Mouse (Mus musculus) stomach, postnatal 0 days (tissue): ENCODE results near the gene Adamts12. TPM values are rescaled to one million over a fixed set of nuclear protein-coding genes. Genes with fewer than 3 reads are reported as not detected.

ENCODE experiments used
- ATAC-seq: fragments of 200-750 bp; cut with Nextera tagmentation; 2 replicates; pipeline ENCODE4 v1.8.0; 2017; ENCODE audit not compliant: low FRiP score, low TSS enrichment
- DNase-seq: peaks from one replicate; pipeline ENCODE4 v3.0.0-alpha.2; 2016; ENCODE audit warnings: low spot score
- H3K27ac ChIP-seq: fragments of 300-500 bp; sonication (generic); replicated peaks from 2 replicates; pipeline ENCODE4 v1.5.1; 2014; ENCODE audit warnings: mild to moderate bottlenecking, control low read depth
- H3K27me3 ChIP-seq: fragments of 300-500 bp; sonication (generic); 2 replicates; pipeline ENCODE4 v1.6.1; 2014; ENCODE audit warnings: low read length; ENCODE audit not compliant: control insufficient read depth, insufficient read depth
- H3K36me3 ChIP-seq: fragments of 300-500 bp; sonication (generic); 2 replicates; pipeline ENCODE4 v1.6.1; 2014; ENCODE audit warnings: low read length, mixed read lengths; ENCODE audit not compliant: control insufficient read depth, insufficient read depth
- H3K4me1 ChIP-seq: fragments of 300-500 bp; sonication (generic); replicated peaks from 2 replicates; pipeline ENCODE4 v1.6.1; 2014; ENCODE audit warnings: antibody characterized with exemption; ENCODE audit not compliant: control insufficient read depth, insufficient read depth
- H3K4me2 ChIP-seq: fragments of 300-500 bp; sonication (generic); replicated peaks from 2 replicates; pipeline ENCODE4 v1.6.1; 2014; ENCODE audit warnings: low read depth, mild to moderate bottlenecking, control low read depth, moderate library complexity
- H3K4me3 ChIP-seq: fragments of 300-500 bp; sonication (generic); 2 replicates; pipeline ENCODE4 v1.5.1; 2014; ENCODE audit warnings: low read depth, low read length, control low read depth
- H3K9ac ChIP-seq: fragments of 300-500 bp; sonication (generic); 2 replicates; pipeline ENCODE4 v1.6.1; 2014; ENCODE audit warnings: mild to moderate bottlenecking, low read length, control low read depth, mixed read lengths
- H3K9me3 ChIP-seq: fragments of 300-500 bp; sonication (generic); 2 replicates; pipeline ENCODE4 v1.6.1; 2016; ENCODE audit warnings: low read length; ENCODE audit not compliant: control insufficient read depth
- CTCF ChIP-seq: IDR thresholded peaks from 2 replicates; pipeline ENCODE4 v1.5.1; 2016; ENCODE audit warnings: antibody characterized with exemption, low read depth, mild to moderate bottlenecking, moderate library complexity
- EP300 ChIP-seq: optimal IDR thresholded peaks from 2 replicates; pipeline ENCODE3; 2016; ENCODE audit warnings: antibody characterized with exemption
- WGBS: fragments of 180-500 bp; shearing (Covaris S2); extraction: QIAGEN DNeasy Blood & Tissue Kit; methylation state at CpG from one replicate; pipeline ENCODE4 v1.1.7; 2014; 5-methylcytosine and 5-hydroxymethylcytosine counted together
- polyA plus RNA-seq: library from polyadenylated mRNA; unstranded; fragments of >200 nt; fragmentation: Nextera tagmentation; extraction: Ambion mirVana; gene quantifications from 2 replicates; pipeline ENCODE4 v1.2.1, GENCODE M21; 2015

The Adamts12 gene
- polyA plus RNA-seq, 1 experiment from 2014 or later = 0.62 TPM

- H3K9me3 ChIP-seq = no peaks in the 10 kb centered on the region
- H3K27me3 ChIP-seq = no peaks in the 10 kb centered on the region
- no peak overlapping the region for H3K4me3 ChIP-seq
- no peak for TF ChIP-seq EP300
- no peak overlapping the region for H3K9ac ChIP-seq
- H3K4me1 ChIP-seq = no peaks in the 10 kb centered on the region
- no peak overlapping the region for H3K4me2 ChIP-seq
- WGBS = 23% methylated on average over 9 of the region's 9 CpGs
- ATAC-seq = no peak
- H3K27ac ChIP-seq = 0 out of 2 replicates have a peak overlapping the region, but pooled peaks have one; percentile 1
- DNase-seq = no peak
- no peaks in the 10 kb centered on the region for H3K36me3 ChIP-seq
These were observed 19.8 kb downstream of the Adamts12 start for GRCm38 (mm10) chr15:11084241-11084992.

DNA sequence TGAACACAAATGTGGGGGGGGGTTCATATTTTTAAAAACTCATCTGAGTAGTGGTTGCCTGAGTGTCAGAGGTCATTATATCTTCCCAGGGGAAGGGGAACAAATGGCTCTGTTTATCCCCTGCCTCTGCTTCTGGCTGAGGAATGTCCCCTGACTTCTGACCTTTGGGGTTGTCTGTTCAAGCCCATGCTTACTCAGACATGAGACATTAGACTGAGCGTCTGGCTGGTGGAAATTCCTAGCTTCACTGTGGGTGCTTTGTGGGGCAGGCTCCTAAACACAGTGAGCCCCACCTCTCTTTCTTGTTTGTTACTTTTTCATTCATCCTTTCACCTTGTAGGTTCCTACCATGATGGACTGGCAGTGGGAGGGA lies 20.4 kb downstream of the Adamts12 start:
- DNase-seq (no peak), ATAC-seq (no peak)
- Histone ChIP-seq H3K9ac (no peak overlapping the region), H3K9me3 (no peaks in the 10 kb centered on the region), H3K27me3 (no peaks in the 10 kb centered on the region), H3K4me3 (no peak overlapping the region), H3K36me3 (no peaks in the 10 kb centered on the region), H3K4me1 (no peaks in the 10 kb centered on the region), H3K4me2 (no peak overlapping the region), H3K27ac (no peak overlapping the region)
- TF ChIP-seq EP300 = no peak
- TF ChIP-seq CTCF = no peak
- WGBS = 36% methylated on average over 1 of the region's 1 CpGs

GRCm38 (mm10) chr15:11089494-11089893 lies 24.9 kb downstream of the Adamts12 start:
- no peaks in the 10 kb centered on the region for H3K4me1 ChIP-seq
- H3K27ac ChIP-seq = no peak overlapping the region
- no peaks in the 10 kb centered on the region for H3K9me3 ChIP-seq
- no peaks in the 10 kb centered on the region for H3K36me3 ChIP-seq
- H3K27me3 ChIP-seq = no peaks in the 10 kb centered on the region
- no peak for TF ChIP-seq EP300
- WGBS = 95% methylated on average over 3 of the region's 3 CpGs
- no peak overlapping the region for H3K4me3 ChIP-seq
- DNase-seq (no peak), ATAC-seq (no peak)
- no peak overlapping the region for H3K9ac ChIP-seq
- H3K4me2 ChIP-seq = no peak overlapping the region

DNA sequence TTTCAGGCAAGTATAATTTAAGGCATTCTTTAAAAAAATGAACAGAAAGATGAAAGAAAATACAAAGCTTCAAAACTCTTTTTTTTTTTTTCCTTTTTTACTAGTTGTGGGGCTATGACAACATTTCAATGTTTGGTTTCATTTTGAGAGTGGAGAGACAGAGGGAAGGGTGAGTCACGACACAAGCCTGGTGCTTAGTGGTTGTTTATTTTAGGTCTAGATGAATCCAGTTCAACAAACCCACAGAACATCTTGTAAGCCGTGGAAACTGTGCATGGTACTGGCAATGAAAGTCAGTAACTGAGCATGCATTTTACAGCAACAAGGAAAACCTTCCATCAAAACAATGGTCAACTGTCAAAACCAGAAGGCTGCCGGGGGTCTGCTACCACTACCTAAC lies 31.0 kb downstream of the Adamts12 start:
- no peaks in the 10 kb centered on the region for H3K27me3 ChIP-seq
- ATAC-seq (peak; percentile 56; the same call in 1 of the 2 replicates), DNase-seq (no peak)
- no peak overlapping the region for H3K27ac ChIP-seq
- H3K4me1 ChIP-seq = no peaks in the 10 kb centered on the region
- no peaks in the 10 kb centered on the region for H3K36me3 ChIP-seq
- no peak overlapping the region for H3K4me2 ChIP-seq
- H3K4me3 ChIP-seq = no peak overlapping the region
- H3K9me3 ChIP-seq = no peaks in the 10 kb centered on the region
- no peak overlapping the region for H3K9ac ChIP-seq
- no peak for TF ChIP-seq CTCF
- TF ChIP-seq EP300 = no peak
- WGBS = 12% methylated on average over 3 of the region's 3 CpGs

DNA sequence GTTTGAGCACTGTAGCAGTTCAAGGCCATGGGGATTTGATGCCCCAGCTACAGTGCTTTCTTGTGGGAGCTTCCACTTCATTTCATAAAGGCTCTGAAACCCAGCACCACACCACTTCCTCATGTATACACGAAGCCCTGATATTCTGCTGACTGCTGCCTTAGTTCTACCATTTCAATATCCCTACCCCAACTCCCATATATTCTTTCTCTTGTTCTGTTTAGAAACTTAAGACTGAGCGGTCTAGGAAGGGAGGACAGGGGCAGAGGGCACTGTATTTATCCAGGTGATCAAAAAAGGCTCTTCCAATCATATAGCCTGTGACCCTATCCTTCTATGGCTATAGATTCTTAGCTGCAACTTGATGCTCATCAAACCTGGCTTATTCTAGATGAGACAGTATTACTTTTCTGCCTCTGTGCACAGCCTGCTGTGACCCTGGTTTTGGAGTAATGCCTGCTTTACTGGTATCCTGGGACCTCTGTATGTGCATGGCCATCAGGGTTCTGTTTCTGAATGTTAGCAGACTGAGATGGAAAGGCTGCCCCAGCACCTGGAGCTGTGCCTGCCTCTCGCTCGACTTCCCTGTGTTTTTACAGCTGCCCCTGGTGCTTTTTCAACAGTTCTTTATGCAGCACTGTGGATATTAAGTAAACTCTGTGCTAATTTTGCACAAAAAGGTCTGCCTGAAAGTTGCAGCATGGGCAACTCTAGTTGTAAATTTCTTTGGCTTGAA lies 33.5 kb downstream of the Adamts12 start:
- no peak for DNase-seq
- H3K36me3 ChIP-seq = no peaks in the 10 kb centered on the region
- H3K4me1 ChIP-seq = no peaks in the 10 kb centered on the region
- no peak for ATAC-seq
- 51% methylated on average over 4 of the region's 4 CpGs for WGBS
- no peak for TF ChIP-seq EP300
- no peak for TF ChIP-seq CTCF
- no peaks in the 10 kb centered on the region for H3K9me3 ChIP-seq
- no peak overlapping the region for H3K9ac ChIP-seq
- no peak overlapping the region for H3K27ac ChIP-seq
- H3K4me2 ChIP-seq = no peak overlapping the region
- no peaks in the 10 kb centered on the region for H3K27me3 ChIP-seq
- H3K4me3 ChIP-seq = no peak overlapping the region

DNA sequence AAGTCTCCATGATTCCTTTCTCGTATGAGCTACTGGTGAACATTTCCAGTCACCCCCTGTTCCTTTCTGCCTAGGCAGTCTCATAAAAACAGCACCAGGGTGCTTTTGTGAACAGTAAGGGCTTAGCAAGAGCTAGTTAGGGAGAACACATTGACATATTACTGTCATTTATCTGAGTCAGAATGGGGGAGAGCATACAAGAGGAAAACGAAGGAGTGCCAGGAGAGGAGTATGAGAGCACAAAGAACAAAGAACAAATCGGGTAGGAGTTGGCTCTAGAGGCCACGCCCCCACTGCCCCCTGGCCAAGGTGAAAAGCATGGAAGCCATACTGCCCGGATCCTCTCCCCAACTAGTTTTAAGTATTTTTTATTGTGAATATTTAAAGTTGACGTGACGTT lies 34.4 kb downstream of the Adamts12 start:
- H3K4me2 ChIP-seq = no peak overlapping the region
- H3K27ac ChIP-seq = no peak overlapping the region
- 56% methylated on average over 7 of the region's 7 CpGs for WGBS
- no peak for DNase-seq
- no peak overlapping the region for H3K9ac ChIP-seq
- no peak for ATAC-seq
- H3K4me3 ChIP-seq = no peak overlapping the region
- H3K36me3 ChIP-seq = no peaks in the 10 kb centered on the region
- H3K9me3 ChIP-seq = no peaks in the 10 kb centered on the region
- no peaks in the 10 kb centered on the region for H3K27me3 ChIP-seq
- TF ChIP-seq EP300 (no peak), CTCF (no peak)
- no peaks in the 10 kb centered on the region for H3K4me1 ChIP-seq
